9 mouse cellular contexts compared by ENCODE assay signal in genomic region chr6:29833568-29834255, GRCm38 (mm10).
DNase-seq lines count a peak whose midpoint lies in the region; ATAC-seq lines count a peak whose summit lies in the region.
"Had no signal": no experiment of that assay in that cellular context is flagged by ENCODE, and none has a peak within 500 bp of the region (broad histone marks: within the 10 kb centered on the region; RNA-seq: fewer than 3 reads in every experiment).

No protein-coding gene starts in this region.

- peak; percentile 74 for DNase-seq in kidney, adult 9 months
- peak; percentile 60 for DNase-seq in 3T3-L1 (ENCODE audit: low read depth, low spot score)
- peak; percentile 57 to 63 for DNase-seq in B cell, adult 2 months
- DNase-seq in embryonic facial prominence, embryonic 14.5 days (ENCODE audit: low spot score) = peak; percentile 32
- DNase-seq in frontal cortex, postnatal 14 days (ENCODE audit: low spot score in 2 of 2) = no peak

- H3K9ac ChIP-seq in kidney, embryonic 15.5 days = no peak overlapping the region
- H3K9ac ChIP-seq in embryonic facial prominence, embryonic 14.5 days (ENCODE audit: low read depth, low read length) = no peak overlapping the region
- no peak overlapping the region for H3K9ac ChIP-seq in midbrain, embryonic 16.5 days (ENCODE audit: low read depth, low read length)
- H3K9ac ChIP-seq: lung, embryonic 15.5 days had no signal

- no peaks in the 10 kb centered on the region for H3K36me3 ChIP-seq in kidney, embryonic 15.5 days
- H3K36me3 ChIP-seq in embryonic facial prominence, embryonic 14.5 days (ENCODE audit: control insufficient read depth, insufficient read depth, low read length) = no peaks in the 10 kb centered on the region
- H3K36me3 ChIP-seq in midbrain, embryonic 16.5 days (ENCODE audit: control insufficient read depth, insufficient read depth, low read length) = no peaks in the 10 kb centered on the region
- H3K36me3 ChIP-seq: lung, embryonic 15.5 days had no signal

- 70% methylated on average over 4 of the region's 4 CpGs for WGBS in kidney, embryonic 15.5 days
- WGBS in embryonic facial prominence, embryonic 14.5 days = 60% methylated on average over 4 of the region's 4 CpGs
- 74% methylated on average over 4 of the region's 4 CpGs for WGBS in midbrain, embryonic 16.5 days

- no peak overlapping the region for H3K4me3 ChIP-seq in kidney, embryonic 15.5 days (replicated peaks)
- no peak overlapping the region for H3K4me3 ChIP-seq in embryonic facial prominence, embryonic 14.5 days (ENCODE audit: low read depth, low read length)
- H3K4me3 ChIP-seq in midbrain, embryonic 16.5 days (ENCODE audit: low read depth, low read length) = no peak overlapping the region
- H3K4me3 ChIP-seq: forebrain, embryonic 10.5 days; lung, embryonic 15.5 days had no signal

- no peaks in the 10 kb centered on the region for H3K4me1 ChIP-seq in kidney, embryonic 15.5 days
- H3K4me1 ChIP-seq in embryonic facial prominence, embryonic 14.5 days (ENCODE audit: control insufficient read depth, insufficient read depth, low read length) = no peaks in the 10 kb centered on the region
- H3K4me1 ChIP-seq in midbrain, embryonic 16.5 days (ENCODE audit: control insufficient read depth, insufficient read depth, low read length) = no peaks in the 10 kb centered on the region
- H3K4me1 ChIP-seq: lung, embryonic 15.5 days had no signal

- H3K27ac ChIP-seq in kidney, embryonic 15.5 days = no peak overlapping the region
- H3K27ac ChIP-seq in embryonic facial prominence, embryonic 14.5 days (replicated peaks; ENCODE audit: low read depth, low read length) = no peak overlapping the region
- no peak overlapping the region for H3K27ac ChIP-seq in midbrain, embryonic 16.5 days (ENCODE audit: low read length)
- H3K27ac ChIP-seq: forebrain, embryonic 10.5 days; lung, embryonic 15.5 days had no signal

- no peak for ATAC-seq in kidney, embryonic 15.5 days (replicated peaks; ENCODE audit: low FRiP score)
- peak; percentile 72; the same call in 1 of the 2 replicates for ATAC-seq in embryonic facial prominence, embryonic 14.5 days (ENCODE audit: low read depth)
- ATAC-seq in midbrain, embryonic 16.5 days = no peak

- H3K4me2 ChIP-seq in kidney, embryonic 15.5 days = no peak overlapping the region
- no peak overlapping the region for H3K4me2 ChIP-seq in embryonic facial prominence, embryonic 14.5 days (ENCODE audit: low read depth, low read length)
- no peak overlapping the region for H3K4me2 ChIP-seq in midbrain, embryonic 16.5 days (ENCODE audit: low read length)
- H3K4me2 ChIP-seq: lung, embryonic 15.5 days had no signal

- no peaks in the 10 kb centered on the region for H3K9me3 ChIP-seq in kidney, embryonic 15.5 days (replicated peaks)
- no peaks in the 10 kb centered on the region for H3K9me3 ChIP-seq in embryonic facial prominence, embryonic 14.5 days (ENCODE audit: control insufficient read depth, low read length)
- no peaks in the 10 kb centered on the region for H3K9me3 ChIP-seq in midbrain, embryonic 16.5 days (replicated peaks; ENCODE audit: control insufficient read depth, low read length, poor library complexity, severe bottlenecking)
- H3K9me3 ChIP-seq: forebrain, embryonic 10.5 days; lung, embryonic 15.5 days had no signal

- no peaks in the 10 kb centered on the region for H3K27me3 ChIP-seq in kidney, embryonic 15.5 days
- no peaks in the 10 kb centered on the region for H3K27me3 ChIP-seq in embryonic facial prominence, embryonic 14.5 days (replicated peaks; ENCODE audit: control insufficient read depth, insufficient read depth, low read length)
- no peaks in the 10 kb centered on the region for H3K27me3 ChIP-seq in midbrain, embryonic 16.5 days (ENCODE audit: control insufficient read depth, insufficient read depth, low read depth, low read length)
- H3K27me3 ChIP-seq: lung, embryonic 15.5 days had no signal

Comparison
In these comparisons a context has a peak if more than half of its experiments do, and no peak if none do; other contexts are left out.
1. DNase-seq: peak in kidney, adult 9 months (single experiment), 3T3-L1 (single experiment), B cell, adult 2 months (2 of 2) and embryonic facial prominence, embryonic 14.5 days (single experiment); none in frontal cortex, postnatal 14 days (0 of 2).